ENCODE assay signal across 8 mouse cellular contexts in the genomic region with DNA sequence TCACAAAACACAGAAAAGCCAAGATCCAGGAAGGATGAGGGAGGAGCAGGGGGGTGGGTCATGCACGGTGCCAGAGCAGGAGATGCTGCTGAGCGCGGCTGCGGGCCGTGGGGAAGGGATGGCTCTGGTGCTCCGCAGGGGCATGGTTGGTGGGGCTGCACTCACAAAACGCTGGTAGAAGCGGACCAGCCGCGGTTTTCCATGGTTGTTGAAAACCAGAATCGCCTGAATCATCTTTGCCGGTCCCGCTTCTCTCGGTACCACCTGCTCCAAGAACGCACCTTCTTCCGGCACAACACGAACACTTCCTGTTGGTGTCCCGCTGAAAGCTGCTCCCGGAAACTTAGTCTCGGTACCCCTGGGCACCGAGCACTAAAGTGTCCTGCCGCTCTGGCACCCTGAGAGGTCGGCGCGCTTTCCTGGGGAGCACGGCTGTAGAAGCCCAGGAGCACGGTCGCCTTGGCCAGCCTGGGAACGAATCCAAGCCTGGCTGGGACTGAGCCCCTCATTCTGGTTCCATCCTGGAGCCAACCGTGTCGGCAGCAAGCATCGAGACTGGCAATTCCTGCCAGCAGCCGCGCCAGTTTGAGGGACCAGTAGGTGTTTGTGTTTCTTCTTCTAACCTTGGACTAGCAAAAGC. TPM values are rescaled to one million over a fixed set of nuclear protein-coding genes. Genes with fewer than 3 reads are reported as not detected.
A peak's percentile ranks its signal among the peaks of the same experiment; 100 is the strongest.
DNase-seq lines count a peak whose midpoint lies in the region; ATAC-seq and TF ChIP-seq lines count a peak whose summit lies in the region.

A gene (minus strand): TSS at position 306 of the 640 bp plus-strand sequence.

- peak; percentile 90 for DNase-seq in CD4-positive helper T cell, adult 2 months (ENCODE audit: low read depth, low spot score)
- DNase-seq in brain, embryonic 18.5 days (ENCODE audit: low read depth, low spot score) = peak; percentile 82
- DNase-seq in kidney, postnatal 0 days (ENCODE audit: low spot score) = peak; percentile 93
- DNase-seq in liver, embryonic 11.5 days (ENCODE audit: low spot score) = peak; percentile 88
- DNase-seq in naive thymus-derived CD4-positive, alpha-beta T cell, adult 2 months (ENCODE audit: low read depth) = peak; percentile 91

- H3K9ac ChIP-seq in heart, embryonic 12.5 days = peak within 1 kb of the TSS; percentile 72
- H3K9ac ChIP-seq in kidney, postnatal 0 days (ENCODE audit: low read depth, low read length) = peak within 1 kb of the TSS; percentile 81
- peak within 1 kb of the TSS; percentile 87 for H3K9ac ChIP-seq in liver, embryonic 11.5 days (ENCODE audit: low read depth, low read length)
- peak within 1 kb of the TSS; percentile 77 for H3K9ac ChIP-seq in stomach, embryonic 14.5 days (replicated peaks; ENCODE audit: low read depth, low read length)

- peak; percentile 96 for ATAC-seq in erythroid progenitor cell, adult 5-6 weeks (replicated peaks; ENCODE audit: low FRiP score, poor library complexity, severe bottlenecking)
- ATAC-seq in heart, embryonic 12.5 days (ENCODE audit: insufficient number of reproducible peaks, low FRiP score) = peak; percentile 89
- peak; percentile 93 for ATAC-seq in kidney, postnatal 0 days (replicated peaks; ENCODE audit: low FRiP score, low read depth)
- peak; percentile 97 for ATAC-seq in liver, embryonic 11.5 days (replicated peaks; ENCODE audit: low FRiP score)
- peak; percentile 94; the same call in 1 of the 2 replicates for ATAC-seq in stomach, embryonic 14.5 days (ENCODE audit: insufficient number of reproducible peaks, insufficient read depth, low FRiP score, low read depth)

- H3K27ac ChIP-seq in heart, embryonic 12.5 days (ENCODE audit: poor library complexity, severe bottlenecking) = peak within 1 kb of the TSS; percentile 69; the same call in 1 of the 2 replicates
- peak within 1 kb of the TSS; percentile 79 for H3K27ac ChIP-seq in kidney, postnatal 0 days
- H3K27ac ChIP-seq in liver, embryonic 11.5 days (ENCODE audit: low read depth, low read length) = peak within 1 kb of the TSS; percentile 63; the same call in 1 of the 2 replicates
- peak within 1 kb of the TSS; percentile 33; the same call in 1 of the 2 replicates for H3K27ac ChIP-seq in stomach, embryonic 14.5 days (ENCODE audit: low read length)

- peak within 1 kb of the TSS; percentile 82 for H3K4me2 ChIP-seq in heart, embryonic 12.5 days
- peak within 1 kb of the TSS; percentile 77 for H3K4me2 ChIP-seq in kidney, postnatal 0 days (ENCODE audit: low read length)
- peak within 1 kb of the TSS; percentile 84 for H3K4me2 ChIP-seq in liver, embryonic 11.5 days
- peak within 1 kb of the TSS; percentile 73 for H3K4me2 ChIP-seq in stomach, embryonic 14.5 days (replicated peaks; ENCODE audit: low read depth, low read length)

- peaks cover 6% of the 10 kb centered on the region for H3K4me1 ChIP-seq in heart, embryonic 12.5 days (replicated peaks)
- peaks cover 6% of the 10 kb centered on the region; the same call in 1 of the 2 replicates for H3K4me1 ChIP-seq in kidney, postnatal 0 days (replicated peaks; ENCODE audit: insufficient read depth, low read length)
- peaks cover 6% of the 10 kb centered on the region; the same call in 1 of the 2 replicates for H3K4me1 ChIP-seq in liver, embryonic 11.5 days (replicated peaks; ENCODE audit: control insufficient read depth, insufficient read depth, low read length)
- peaks cover 6% of the 10 kb centered on the region for H3K4me1 ChIP-seq in stomach, embryonic 14.5 days (ENCODE audit: control insufficient read depth, insufficient read depth, low read length)

- peak within 1 kb of the TSS; percentile 66 for H3K4me3 ChIP-seq in heart, embryonic 12.5 days
- H3K4me3 ChIP-seq in kidney, postnatal 0 days (replicated peaks; ENCODE audit: low read depth, low read length) = peak within 1 kb of the TSS; percentile 77
- peak within 1 kb of the TSS; percentile 93 for H3K4me3 ChIP-seq in liver, embryonic 11.5 days (ENCODE audit: low read depth, low read length)
- H3K4me3 ChIP-seq in stomach, embryonic 14.5 days (ENCODE audit: low read depth, low read length) = peak within 1 kb of the TSS; percentile 85

- peaks cover 8% of the 10 kb centered on the region; the same call in 1 of the 2 replicates for H3K36me3 ChIP-seq in heart, embryonic 12.5 days
- 0 out of 2 replicates have a peak, but pooled peaks cover 4% of the 10 kb centered on the region for H3K36me3 ChIP-seq in kidney, postnatal 0 days (ENCODE audit: insufficient read depth, low read length)
- H3K36me3 ChIP-seq in liver, embryonic 11.5 days (ENCODE audit: control insufficient read depth, insufficient read depth, low read length) = no peaks in the 10 kb centered on the region
- H3K36me3 ChIP-seq in stomach, embryonic 14.5 days (ENCODE audit: control insufficient read depth, insufficient read depth, low read length) = peaks cover 1% of the 10 kb centered on the region; the same call in 1 of the 2 replicates

- TF ChIP-seq CTCF in kidney, postnatal 0 days (IDR thresholded peaks at IDR 0.05; ENCODE audit: low read depth) = 0 out of 2 replicates have a peak, but pooled peaks have one; percentile 9

- H3K9me3 ChIP-seq in heart, embryonic 12.5 days (replicated peaks) = no peaks in the 10 kb centered on the region
- no peaks in the 10 kb centered on the region for H3K9me3 ChIP-seq in kidney, postnatal 0 days (replicated peaks; ENCODE audit: low read length)
- H3K9me3 ChIP-seq in liver, embryonic 11.5 days (ENCODE audit: control insufficient read depth, low read length) = no peaks in the 10 kb centered on the region
- H3K9me3 ChIP-seq in stomach, embryonic 14.5 days (ENCODE audit: control insufficient read depth, low read depth, low read length) = no peaks in the 10 kb centered on the region

- no peaks in the 10 kb centered on the region for H3K27me3 ChIP-seq in heart, embryonic 12.5 days (replicated peaks)
- H3K27me3 ChIP-seq in kidney, postnatal 0 days (ENCODE audit: insufficient read depth, low read length) = no peaks in the 10 kb centered on the region
- no peaks in the 10 kb centered on the region for H3K27me3 ChIP-seq in liver, embryonic 11.5 days (replicated peaks; ENCODE audit: control insufficient read depth, insufficient read depth, low read length)
- H3K27me3 ChIP-seq in stomach, embryonic 14.5 days (ENCODE audit: control insufficient read depth, insufficient read depth, low read length) = no peaks in the 10 kb centered on the region

- under 1% methylated on average over 34 of the region's 34 CpGs for WGBS in heart, embryonic 12.5 days
- WGBS in kidney, postnatal 0 days = under 1% methylated on average over 34 of the region's 34 CpGs
- under 1% methylated on average over 34 of the region's 34 CpGs for WGBS in liver, embryonic 11.5 days
- under 1% methylated on average over 34 of the region's 34 CpGs for WGBS in stomach, embryonic 14.5 days

RNA-seq across cellular contexts. Expression of the gene that starts here (rescaled TPM):
- 6.7 and 6.8 TPM in 2 replicates for total RNA-seq in erythroid progenitor cell, adult 5-6 weeks (2015; ENCODE audit: low replicate concordance)
- 1.5 and 1.9 TPM in 2 replicates for total RNA-seq in erythroid progenitor cell, adult 5-6 weeks (2017; ENCODE audit: low replicate concordance)
- 33.4 and 36.6 TPM in 2 replicates for polyA plus RNA-seq in heart, embryonic 12.5 days (2016; fragmentation: Nextera tagmentation; extraction: Ambion mirVana)
- 31.5 and 37.7 TPM in 2 replicates for polyA plus RNA-seq in kidney, postnatal 0 days (2015; fragmentation: Nextera tagmentation; extraction: Ambion mirVana)
- polyA plus RNA-seq in liver, embryonic 11.5 days (2014; fragmentation: Nextera tagmentation; extraction: Ambion mirVana) = 28.7 and 30.9 TPM in 2 replicates
- polyA plus RNA-seq in stomach, embryonic 14.5 days (2014; fragmentation: Nextera tagmentation; extraction: Ambion mirVana) = 31.9 and 34.0 TPM in 2 replicates

Comparison
In these comparisons a context has a peak if more than half of its experiments do, and no peak if none do; other contexts are left out.
1. Peak in every context shown above with its lines: DNase-seq, ATAC-seq, H3K4me3 ChIP-seq and H3K27ac ChIP-seq.